Mouse (Mus musculus) cortical plate, adult 2 months (tissue): Measurements from ENCODE around the gene Dhrs1.

Source experiments
- CTCF ChIP-seq: fragments of 200-500 bp; IDR thresholded peaks from 2 replicates; pipeline ENCODE4 v1.5.1; 2011; ENCODE audit warnings: mild to moderate bottlenecking, control low read depth, low read length; ENCODE audit not compliant: insufficient read depth; ENCODE audit errors: extremely low read depth
- POLR2A ChIP-seq: fragments of 200-500 bp; IDR thresholded peaks from 2 replicates; pipeline ENCODE4 v1.6.1; 2011; ENCODE audit warnings: mild to moderate bottlenecking, low read length, control low read depth; ENCODE audit not compliant: insufficient read depth; ENCODE audit errors: extremely low read depth

- TF ChIP-seq CTCF (no peak), POLR2A (no peak)
Measured at GRCm38 (mm10) chr14:55716271-55716670, 29.2 kb downstream of the Dhrs1 start.
